Mouse (Mus musculus): ENCODE measurements around the gene Inafm1. TPM values are rescaled to one million over a fixed set of nuclear protein-coding genes. Genes with fewer than 3 reads are reported as not detected.

Inafm1 gene
- polyA plus RNA-seq, 1 experiment from 2014 or later, result 19.0 TPM

Other genes with a start within 250 kb of the Inafm1 start
- 8.6 and 8.7 TPM in 2 replicates for gene Bicra, start 225.7 kb downstream of the Inafm1 start, polyA plus RNA-seq (2015; fragmentation: Nextera tagmentation; extraction: Ambion mirVana)
- 0.04 and 0.08 TPM in 2 replicates for gene Zfp541, start 211.8 kb downstream of the Inafm1 start, polyA plus RNA-seq (2015; fragmentation: Nextera tagmentation; extraction: Ambion mirVana)
- gene Napa, start 175.2 kb downstream of the Inafm1 start, polyA plus RNA-seq (2015; fragmentation: Nextera tagmentation; extraction: Ambion mirVana), result 232 and 245 TPM in 2 replicates
- 38.7 and 40.5 TPM in 2 replicates for gene Kptn, start 153.7 kb downstream of the Inafm1 start, polyA plus RNA-seq (2015; fragmentation: Nextera tagmentation; extraction: Ambion mirVana)
- gene Slc8a2, start 143.8 kb downstream of the Inafm1 start, polyA plus RNA-seq (2015; fragmentation: Nextera tagmentation; extraction: Ambion mirVana), result 0.14 and 0.28 TPM in 2 replicates
- gene Meis3, start 98.5 kb downstream of the Inafm1 start, polyA plus RNA-seq (2015; fragmentation: Nextera tagmentation; extraction: Ambion mirVana), result 14.2 and 15.6 TPM in 2 replicates
- 13.1 and 14.5 TPM in 2 replicates for gene Dhx34, start 51.6 kb downstream of the Inafm1 start, polyA plus RNA-seq (2015; fragmentation: Nextera tagmentation; extraction: Ambion mirVana)
- 0.09 and 0.10 TPM in 2 replicates for gene C5ar2, start 29.5 kb downstream of the Inafm1 start, polyA plus RNA-seq (2015; fragmentation: Nextera tagmentation; extraction: Ambion mirVana)
- gene C5ar1, start 14.1 kb downstream of the Inafm1 start, polyA plus RNA-seq (2015; fragmentation: Nextera tagmentation; extraction: Ambion mirVana), result 1.9 and 2.4 TPM in 2 replicates
- 26.1 and 29.2 TPM in 2 replicates for gene Ccdc9, start 13.2 kb upstream of the Inafm1 start, polyA plus RNA-seq (2015; fragmentation: Nextera tagmentation; extraction: Ambion mirVana)
- 5.0 and 5.1 TPM in 2 replicates for gene Bbc3, start 34.8 kb upstream of the Inafm1 start, polyA plus RNA-seq (2015; fragmentation: Nextera tagmentation; extraction: Ambion mirVana)
- 359 and 362 TPM in 2 replicates for gene Sae1, start 114.2 kb upstream of the Inafm1 start, polyA plus RNA-seq (2015; fragmentation: Nextera tagmentation; extraction: Ambion mirVana)
- gene Zc3h4, start 127.3 kb upstream of the Inafm1 start, polyA plus RNA-seq (2015; fragmentation: Nextera tagmentation; extraction: Ambion mirVana), result 18.2 and 18.5 TPM in 2 replicates
- 44.2 and 44.9 TPM in 2 replicates for gene Tmem160, start 179.2 kb upstream of the Inafm1 start, polyA plus RNA-seq (2015; fragmentation: Nextera tagmentation; extraction: Ambion mirVana)
- gene Npas1, start 204.1 kb upstream of the Inafm1 start, polyA plus RNA-seq (2015; fragmentation: Nextera tagmentation; extraction: Ambion mirVana), result 0.15 and 0.51 TPM in 2 replicates